Mouse (Mus musculus): ENCODE results near the gene Bmx. TPM values are rescaled to one million over a fixed set of nuclear protein-coding genes. Genes with fewer than 3 reads are reported as not detected.
A peak's percentile ranks its signal among the peaks of the same experiment; 100 is the strongest.

The Bmx gene
- total RNA-seq, 1 experiment from 2014 or later = 0.56 TPM

GRCm38 (mm10) chrX:164175311-164175710, 82.7 kb downstream of the Bmx start:
- DNase-seq = no peak

DNA sequence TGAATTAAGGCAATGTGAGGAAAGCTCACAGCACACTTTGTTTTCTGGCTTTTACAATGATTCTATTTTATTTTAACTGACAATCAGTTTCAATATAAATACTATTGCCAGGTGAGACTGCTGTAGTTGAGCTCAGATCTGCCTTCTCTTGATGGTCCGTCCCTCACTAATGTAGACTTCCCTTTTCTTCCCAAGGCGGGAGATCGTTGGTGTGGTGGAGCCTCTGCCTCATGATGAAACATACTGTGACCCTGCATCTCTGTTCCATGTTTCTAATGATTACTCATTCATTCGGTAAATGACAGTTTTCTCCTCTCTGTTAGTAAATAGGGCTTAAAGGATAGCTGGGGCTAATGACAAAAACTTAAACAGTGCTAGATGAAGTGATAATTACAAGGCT, 84.1 kb downstream of the Bmx start:
- no peak for DNase-seq

DNA sequence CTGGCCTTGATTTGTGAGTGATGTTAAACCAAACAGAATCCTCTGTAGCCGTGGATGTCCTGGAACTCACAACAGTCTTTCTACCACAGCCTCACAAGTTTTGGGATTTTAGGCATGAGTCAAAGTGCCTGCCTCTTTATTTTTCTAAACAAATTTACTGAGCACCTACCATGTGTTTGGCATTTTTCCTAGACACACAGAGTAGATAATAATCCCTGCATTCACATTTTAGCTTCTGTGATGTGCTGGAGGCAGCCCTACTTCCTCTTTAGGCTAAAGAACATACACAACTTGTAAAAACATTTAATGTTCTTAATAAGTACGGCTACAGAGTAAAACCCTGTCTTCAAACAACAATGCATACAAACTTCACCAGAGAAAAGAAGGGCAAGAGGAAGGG, 87.0 kb downstream of the Bmx start:
- DNase-seq = no peak

DNA sequence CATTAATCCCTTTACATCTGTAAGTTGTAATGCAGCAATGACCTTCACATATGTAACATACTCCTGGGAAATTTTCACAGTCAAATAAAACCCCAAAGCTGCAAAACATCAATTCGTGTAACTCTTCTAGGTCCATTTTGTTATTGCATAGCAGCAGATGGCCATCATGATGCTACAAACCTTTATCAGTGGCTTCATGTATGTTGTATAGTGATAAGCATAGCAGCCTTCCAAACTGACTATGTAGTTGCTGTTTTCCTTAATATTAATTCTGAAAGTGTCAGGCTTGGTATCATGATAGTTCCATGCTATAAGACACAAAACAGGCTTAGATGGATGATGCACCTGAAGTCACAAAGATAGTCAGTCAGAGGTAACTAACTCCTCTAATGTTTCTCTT, 93.3 kb downstream of the Bmx start:
- DNase-seq = no peak

DNA sequence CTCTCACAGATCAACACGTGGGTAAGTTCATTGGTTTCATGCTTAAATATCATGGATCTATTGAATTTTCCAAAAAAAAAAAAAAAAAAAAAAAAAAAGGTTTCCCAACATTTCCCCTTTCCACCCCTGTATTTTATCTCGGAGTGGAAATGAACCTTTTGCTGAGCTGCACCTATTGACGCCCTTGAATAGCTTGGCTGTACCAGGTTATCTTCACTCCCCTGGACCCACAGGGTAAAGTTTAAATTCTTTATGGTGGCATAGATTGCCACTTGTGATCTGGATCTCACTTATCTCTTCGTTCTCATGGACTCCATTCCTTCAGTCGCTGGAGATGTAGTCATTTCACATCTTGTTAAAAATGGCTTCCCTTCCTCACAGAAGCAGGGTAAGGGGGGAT, 103.4 kb downstream of the Bmx start:
- no peak for DNase-seq

GRCm38 (mm10) chrX:164153606-164154005, 104.4 kb downstream of the Bmx start:
- no peak for DNase-seq

DNA sequence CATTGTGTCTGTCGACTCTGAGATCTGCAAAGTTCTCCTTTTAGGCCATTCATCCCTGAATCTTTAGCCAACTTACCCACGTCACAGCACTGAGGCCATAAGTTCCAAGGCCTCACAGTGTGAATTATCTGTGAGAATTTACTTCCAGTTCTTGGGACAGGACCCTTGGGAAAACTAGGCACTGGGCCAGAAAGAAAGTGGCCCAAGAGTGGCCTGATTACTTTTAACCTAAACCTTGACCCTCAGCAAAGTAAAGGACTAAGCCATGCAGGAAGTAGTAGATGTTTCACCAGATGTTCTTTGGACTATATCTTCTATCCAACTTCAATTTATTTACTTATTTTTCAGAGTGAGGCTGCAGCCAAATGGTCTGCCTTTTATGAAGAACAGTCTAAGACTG, 105.3 kb downstream of the Bmx start:
- DNase-seq = peak; percentile 27

DNA sequence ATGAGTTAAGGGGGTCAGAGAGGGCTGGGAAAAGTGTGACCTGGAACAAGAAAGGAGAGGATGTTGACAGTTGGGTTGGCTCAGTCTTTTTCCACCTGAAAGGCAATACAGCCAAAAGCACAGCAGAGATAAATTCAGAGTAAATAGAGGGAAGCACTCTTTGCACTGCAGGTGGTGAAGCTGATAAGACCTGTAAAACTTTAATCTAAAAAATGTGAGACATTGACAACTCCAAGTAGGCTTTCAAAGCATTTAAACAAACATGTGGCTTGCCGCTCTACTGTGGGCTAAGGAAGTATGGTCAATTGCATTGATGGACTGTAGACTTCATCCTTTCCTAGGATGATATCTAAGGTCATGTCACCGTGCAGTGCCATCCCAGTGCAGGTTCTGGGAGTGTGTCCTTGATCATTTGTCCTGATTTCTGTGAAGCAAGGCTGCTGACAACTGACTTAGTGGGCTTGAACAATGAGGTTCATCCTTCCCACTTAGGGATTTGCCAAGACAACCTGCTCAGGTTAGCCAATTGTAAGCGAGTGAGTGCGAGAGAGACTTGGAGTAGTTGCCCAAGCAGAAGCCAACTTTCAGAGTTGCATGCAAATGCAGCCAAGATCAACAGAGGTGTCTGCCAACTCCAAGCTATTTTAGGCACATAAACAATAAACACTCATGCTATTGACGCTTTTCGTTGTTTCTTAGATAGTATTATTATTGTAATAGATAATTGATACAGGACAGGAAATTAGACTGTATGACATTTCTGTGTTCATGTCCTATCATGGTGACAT, 112.3 kb downstream of the Bmx start:
- DNase-seq = no peak

Other genes starting within 250 kb of the Bmx start
- gene Car5b, start 230.2 kb downstream of the Bmx start, total RNA-seq (2021) = 4.7 and 5.4 TPM in 2 replicates
- 6.1 and 6.2 TPM in 2 replicates for gene Siah1b, start 181.7 kb downstream of the Bmx start, total RNA-seq (2021)
- not detected in 2 replicates for gene Cltrn, start 169.4 kb downstream of the Bmx start, total RNA-seq (2021)
- gene Ace2, start 118.9 kb downstream of the Bmx start, total RNA-seq (2021) = 21.6 and 23.5 TPM in 2 replicates
- gene Pir, start 11.2 kb upstream of the Bmx start, total RNA-seq (2021) = 4.5 and 4.9 TPM in 2 replicates
- 39.1 and 48.2 TPM in 2 replicates for gene Vegfd, start 115.2 kb upstream of the Bmx start, total RNA-seq (2021)
- gene Piga, start 161.6 kb upstream of the Bmx start, total RNA-seq (2021) = 8.2 and 9.4 TPM in 2 replicates
- not detected in 2 replicates for gene Asb11, start 178.8 kb upstream of the Bmx start, total RNA-seq (2021)
- not detected in 2 replicates for gene Asb9, start 248.1 kb upstream of the Bmx start, total RNA-seq (2021)

Data from adrenal gland, postnatal 14 days (tissue).